Mouse (Mus musculus): ENCODE data around the gene Ptma. TPM values are rescaled to one million over a fixed set of nuclear protein-coding genes. Genes with fewer than 3 reads are reported as not detected.

Gene Ptma
- polyA plus RNA-seq, 1 experiment from 2014 or later: 1,392 TPM

DNA sequence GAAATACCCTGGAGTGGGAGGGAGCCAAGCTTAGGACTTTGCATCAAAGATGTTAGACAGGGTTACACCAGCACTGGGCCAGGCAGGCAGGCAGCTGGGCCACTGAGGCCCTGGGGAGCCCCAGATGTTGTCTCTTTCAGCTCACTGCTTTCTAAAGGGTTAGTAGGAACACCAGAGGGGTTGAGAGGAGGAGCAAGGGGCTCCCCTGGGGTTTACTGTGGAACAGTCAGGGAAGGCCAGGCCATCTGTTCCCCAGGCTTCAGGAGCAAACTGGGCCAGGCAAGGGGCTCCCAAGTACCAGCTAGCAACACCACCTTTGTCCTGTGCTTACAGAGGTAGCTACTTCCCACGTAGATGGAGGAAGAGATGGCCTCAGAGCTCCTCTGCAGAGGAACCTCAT, 27.9 kb upstream of the Ptma start:
- H3K4me2 ChIP-seq: no peak overlapping the region
- no peaks in the 10 kb centered on the region for H3K27me3 ChIP-seq
- H3K4me1 ChIP-seq (replicated peaks): peaks cover 30% of the 10 kb centered on the region
- ATAC-seq (ENCODE audit: low FRiP score, low read depth): no peak
- 0 out of 2 replicates have a peak overlapping the region, but pooled peaks have one; percentile 10 for H3K9ac ChIP-seq
- no peak overlapping the region for H3K4me3 ChIP-seq
- no peaks in the 10 kb centered on the region for H3K9me3 ChIP-seq
- 50% methylated on average over 1 of the region's 1 CpGs for WGBS
- H3K27ac ChIP-seq (replicated peaks): no peak overlapping the region
- no peaks in the 10 kb centered on the region for H3K36me3 ChIP-seq

DNA sequence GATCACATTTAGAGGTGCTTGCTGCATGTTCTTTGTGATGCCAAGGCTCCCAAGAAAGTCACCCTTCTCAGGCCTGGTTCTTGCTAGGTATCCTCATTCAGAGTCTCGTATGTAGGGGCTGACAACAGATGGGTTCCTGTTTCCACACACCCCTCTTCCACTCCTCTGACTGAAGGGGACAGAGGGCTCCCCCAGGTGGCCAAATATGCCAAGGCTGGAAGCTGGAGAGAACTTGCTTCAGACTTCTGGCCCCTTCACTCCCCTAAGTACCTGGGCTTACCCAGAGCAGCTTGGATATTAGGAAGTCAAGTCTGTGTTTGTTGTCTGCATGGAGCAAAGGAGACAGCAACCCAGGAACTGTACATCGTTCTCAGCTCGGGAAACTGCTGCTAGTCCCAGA, 26.6 kb upstream of the Ptma start:
- Histone ChIP-seq H3K4me2 (no peak overlapping the region), H3K4me3 (no peak overlapping the region), H3K9ac (no peak overlapping the region), H3K9me3 (no peaks in the 10 kb centered on the region), H3K36me3 (no peaks in the 10 kb centered on the region), H3K27me3 (no peaks in the 10 kb centered on the region), H3K4me1 (replicated peaks) (peaks cover 40% of the 10 kb centered on the region), H3K27ac (replicated peaks) (no peak overlapping the region)
- no peak for ATAC-seq (ENCODE audit: low FRiP score, low read depth)
- 48% methylated on average over 3 of the region's 3 CpGs for WGBS

DNA sequence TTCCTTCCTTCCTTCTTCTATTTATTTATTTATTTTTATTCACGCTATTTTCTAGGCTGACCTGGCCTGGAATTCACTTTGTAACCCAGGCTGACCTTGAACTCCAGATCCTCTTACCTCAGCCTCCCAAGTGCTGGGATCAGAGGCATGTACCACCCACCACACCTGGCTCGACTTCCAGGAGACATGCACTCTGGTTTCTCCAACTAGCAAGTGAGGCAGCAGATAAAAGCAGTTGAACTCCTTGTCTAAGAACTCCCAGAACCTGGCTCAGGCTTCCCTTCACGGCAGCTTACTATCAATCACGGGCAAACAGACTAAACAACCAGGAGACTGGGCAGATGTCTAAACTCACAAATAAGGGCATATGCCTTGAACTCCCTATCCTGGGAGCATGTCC, 25.8 kb upstream of the Ptma start:
- Histone ChIP-seq H3K27ac (replicated peaks) (no peak overlapping the region; the same call in 1 of the 2 replicates), H3K4me1 (replicated peaks) (peaks cover 47% of the 10 kb centered on the region), H3K4me3 (no peak overlapping the region), H3K36me3 (no peaks in the 10 kb centered on the region), H3K9me3 (no peaks in the 10 kb centered on the region), H3K4me2 (no peak overlapping the region), H3K9ac (no peak overlapping the region), H3K27me3 (no peaks in the 10 kb centered on the region)
- ATAC-seq (ENCODE audit: low FRiP score, low read depth): no peak
- WGBS: 69% methylated on average over 4 of the region's 4 CpGs

DNA sequence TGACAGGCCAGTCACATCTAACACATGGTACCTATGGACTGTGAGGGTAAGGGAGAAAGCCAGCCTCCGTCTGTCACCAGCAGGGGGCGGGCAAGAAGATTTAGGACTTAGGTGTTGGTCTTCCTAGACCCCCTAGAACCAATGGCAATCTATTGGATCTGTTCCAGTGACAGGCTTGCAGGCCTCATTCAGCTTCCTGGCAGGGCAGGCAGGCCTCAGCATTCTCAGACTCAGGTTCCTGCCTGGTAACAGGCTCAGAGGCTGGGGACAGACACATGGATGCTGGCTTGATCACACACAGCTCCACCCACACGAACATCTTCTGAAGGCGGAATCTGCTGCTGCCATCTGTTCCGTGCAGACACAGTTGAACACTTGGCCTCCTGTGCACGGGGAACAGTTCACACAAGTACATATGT, 25.4 kb upstream of the Ptma start:
- Histone ChIP-seq H3K36me3 (no peaks in the 10 kb centered on the region), H3K9ac (no peak overlapping the region), H3K4me2 (no peak overlapping the region), H3K27me3 (no peaks in the 10 kb centered on the region), H3K4me3 (no peak overlapping the region), H3K27ac (replicated peaks) (peak overlapping the region; percentile 76), H3K9me3 (no peaks in the 10 kb centered on the region), H3K4me1 (replicated peaks) (peaks cover 51% of the 10 kb centered on the region)
- no peak for ATAC-seq (ENCODE audit: low FRiP score, low read depth)
- 35% methylated on average over 6 of the region's 6 CpGs for WGBS

DNA sequence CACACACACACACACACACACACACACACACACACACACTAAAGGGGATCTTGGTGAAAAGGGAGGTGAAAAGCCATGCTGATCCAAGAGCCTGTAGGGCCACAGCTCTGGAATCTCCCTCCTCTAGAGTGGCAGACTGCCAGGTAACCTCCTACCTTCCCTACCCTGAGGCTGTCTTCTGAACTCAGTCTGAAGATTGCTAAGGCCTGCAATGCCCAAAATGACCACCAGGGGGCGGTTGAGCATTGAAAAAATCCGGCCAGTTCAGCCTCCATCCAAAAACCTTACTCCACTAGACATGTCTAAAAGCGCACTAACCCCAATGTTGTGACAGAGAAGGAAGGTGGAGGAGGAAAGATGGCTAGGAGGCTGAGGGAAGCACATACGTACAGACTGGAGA, 25.0 kb upstream of the Ptma start:
- Histone ChIP-seq H3K27ac (replicated peaks) (peak overlapping the region; percentile 76), H3K9me3 (no peaks in the 10 kb centered on the region), H3K9ac (peak overlapping the region; percentile 23; the same call in 1 of the 2 replicates), H3K36me3 (no peaks in the 10 kb centered on the region), H3K27me3 (no peaks in the 10 kb centered on the region), H3K4me2 (peak overlapping the region; percentile 31), H3K4me3 (no peak overlapping the region), H3K4me1 (replicated peaks) (peaks cover 55% of the 10 kb centered on the region)
- 2% methylated on average over 4 of the region's 4 CpGs for WGBS
- ATAC-seq (ENCODE audit: low FRiP score, low read depth): 0 out of 2 replicates have a peak, but pooled peaks have one; percentile 1

DNA sequence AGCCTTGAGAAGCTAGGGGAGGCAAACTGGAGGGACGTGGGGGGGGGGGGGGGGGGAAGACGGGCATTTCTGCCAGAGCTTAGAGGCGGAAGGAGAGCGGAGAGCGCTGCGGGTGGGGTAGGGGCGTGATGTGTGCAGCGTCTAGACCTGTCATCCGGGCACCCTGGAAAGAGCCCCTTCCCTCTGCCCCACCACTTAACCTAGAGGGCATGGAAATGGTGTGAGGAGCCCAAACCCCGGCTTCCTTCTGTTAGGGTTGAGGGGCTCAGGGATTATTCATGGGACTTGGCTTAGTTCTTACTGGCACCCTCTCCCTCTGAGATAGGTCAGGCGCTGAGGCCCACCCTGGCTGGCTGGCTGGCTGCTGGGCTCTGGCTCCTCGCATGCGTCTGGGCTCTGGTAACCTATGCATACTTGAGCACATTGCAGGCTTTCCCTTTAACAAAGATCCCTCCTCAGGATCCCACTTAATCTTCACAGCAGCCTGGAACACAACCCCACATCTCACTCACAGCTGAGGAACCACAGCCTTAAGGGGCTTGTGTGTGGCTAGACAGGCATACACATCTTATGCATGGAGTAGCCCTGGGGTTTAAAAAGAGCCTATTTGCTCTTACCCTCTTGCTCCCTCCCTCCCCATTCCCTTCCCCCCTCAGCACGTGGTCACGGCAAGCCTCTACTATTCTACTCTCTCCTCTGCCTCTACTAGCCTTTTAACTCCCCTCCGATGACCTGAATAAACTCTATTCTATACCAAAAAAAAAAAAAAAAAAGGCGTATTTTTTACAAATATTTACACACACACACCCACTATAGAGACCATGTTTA, 24.1 kb upstream of the Ptma start:
- WGBS: 20% methylated on average over 16 of the region's 17 CpGs
- H3K9me3 ChIP-seq: no peaks in the 10 kb centered on the region
- H3K27me3 ChIP-seq: no peaks in the 10 kb centered on the region
- peak overlapping the region; percentile 31; the same call in 1 of the 2 replicates for H3K4me2 ChIP-seq
- peak overlapping the region; percentile 76 for H3K27ac ChIP-seq (replicated peaks)
- peaks cover 58% of the 10 kb centered on the region for H3K4me1 ChIP-seq (replicated peaks)
- ATAC-seq (ENCODE audit: low FRiP score, low read depth): no peak
- 0 out of 2 replicates have a peak overlapping the region, but pooled peaks have one; percentile 14 for H3K9ac ChIP-seq
- no peaks in the 10 kb centered on the region for H3K36me3 ChIP-seq
- no peak overlapping the region for H3K4me3 ChIP-seq

DNA sequence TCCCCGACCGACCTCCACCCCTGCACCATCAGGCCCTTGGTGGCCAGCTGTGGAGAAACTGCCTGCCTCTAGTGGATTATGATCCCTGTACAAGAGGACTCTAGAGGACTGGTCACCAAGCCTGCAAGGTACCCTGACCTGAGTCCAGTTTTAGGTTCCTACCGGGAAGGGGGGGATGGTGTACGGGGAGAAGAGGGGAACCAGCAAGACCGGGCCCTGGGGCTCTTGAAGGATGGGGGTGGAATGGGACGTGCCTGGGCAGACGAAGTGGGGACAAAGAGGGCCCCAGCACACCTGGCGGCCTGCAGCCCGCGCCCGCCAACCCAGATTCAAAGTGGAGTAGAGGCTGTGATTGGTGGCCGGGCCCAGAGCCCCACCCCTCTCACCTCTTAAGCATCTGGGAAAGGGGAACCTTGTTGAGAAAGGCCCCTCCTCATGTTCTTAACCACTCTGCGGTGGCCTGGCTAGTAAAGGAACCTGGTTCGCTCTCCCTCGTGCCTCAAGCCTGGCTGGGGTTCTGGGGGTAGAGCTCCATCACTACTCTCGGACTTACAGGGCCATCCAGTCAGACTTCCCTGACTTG, 23.3 kb upstream of the Ptma start:
- no peak for ATAC-seq (ENCODE audit: low FRiP score, low read depth)
- peak overlapping the region; percentile 69 for H3K9ac ChIP-seq
- peak overlapping the region; percentile 81 for H3K4me2 ChIP-seq
- 16% methylated on average over 16 of the region's 16 CpGs for WGBS
- H3K27ac ChIP-seq (replicated peaks): peak overlapping the region; percentile 95
- H3K36me3 ChIP-seq: no peaks in the 10 kb centered on the region
- no peaks in the 10 kb centered on the region for H3K27me3 ChIP-seq
- H3K9me3 ChIP-seq: no peaks in the 10 kb centered on the region
- H3K4me3 ChIP-seq: peak overlapping the region; percentile 50
- peaks cover 58% of the 10 kb centered on the region for H3K4me1 ChIP-seq (replicated peaks)

DNA sequence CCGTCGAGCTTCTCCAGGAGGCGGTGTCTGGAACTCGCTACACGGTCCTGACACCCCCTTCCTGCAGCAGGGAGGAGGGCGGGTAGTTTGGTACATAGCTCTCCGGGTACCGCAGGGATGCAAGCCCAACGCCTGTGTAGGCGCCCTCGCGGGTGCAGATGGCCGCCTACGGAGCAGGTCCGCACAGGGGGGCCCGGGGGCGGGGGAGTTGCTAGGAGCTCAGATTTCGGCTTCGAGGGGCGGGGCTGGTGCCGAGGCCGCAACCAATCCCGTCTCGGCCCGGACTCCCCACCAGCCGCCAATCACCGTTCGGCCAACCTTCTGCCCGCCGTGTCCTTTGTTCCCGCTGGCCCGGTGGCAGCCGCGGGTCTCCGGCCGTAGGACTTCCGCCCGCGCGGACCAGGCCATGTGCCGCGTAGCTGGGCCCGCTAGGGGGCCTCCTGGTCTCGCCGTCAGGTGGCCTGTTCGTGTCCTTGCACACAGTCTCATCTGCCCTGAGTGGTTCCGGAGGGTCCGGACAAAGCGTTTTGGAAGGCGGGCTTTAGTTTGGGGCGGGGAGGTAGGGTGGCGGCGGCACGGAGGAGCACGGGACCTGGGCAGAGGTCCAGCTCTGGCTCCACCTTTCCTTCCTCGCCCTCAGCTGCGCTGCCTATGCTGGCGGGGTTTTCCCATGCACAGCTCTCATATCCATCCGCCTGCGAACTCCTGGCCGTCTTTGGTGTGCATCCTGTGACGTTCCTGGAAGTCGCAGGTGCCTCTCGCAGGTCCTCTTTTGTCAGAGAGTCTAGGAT, 22.4 kb upstream of the Ptma start:
- under 1% methylated on average over 63 of the region's 64 CpGs for WGBS
- peak overlapping the region; percentile 50 for H3K4me3 ChIP-seq
- H3K4me1 ChIP-seq (replicated peaks): peaks cover 54% of the 10 kb centered on the region
- H3K27ac ChIP-seq (replicated peaks): peak overlapping the region; percentile 95
- H3K9ac ChIP-seq: peak overlapping the region; percentile 69
- H3K4me2 ChIP-seq: peak overlapping the region; percentile 81
- H3K36me3 ChIP-seq: no peaks in the 10 kb centered on the region
- peak; percentile 92 for ATAC-seq (ENCODE audit: low FRiP score, low read depth)
- no peaks in the 10 kb centered on the region for H3K9me3 ChIP-seq
- no peaks in the 10 kb centered on the region for H3K27me3 ChIP-seq

DNA sequence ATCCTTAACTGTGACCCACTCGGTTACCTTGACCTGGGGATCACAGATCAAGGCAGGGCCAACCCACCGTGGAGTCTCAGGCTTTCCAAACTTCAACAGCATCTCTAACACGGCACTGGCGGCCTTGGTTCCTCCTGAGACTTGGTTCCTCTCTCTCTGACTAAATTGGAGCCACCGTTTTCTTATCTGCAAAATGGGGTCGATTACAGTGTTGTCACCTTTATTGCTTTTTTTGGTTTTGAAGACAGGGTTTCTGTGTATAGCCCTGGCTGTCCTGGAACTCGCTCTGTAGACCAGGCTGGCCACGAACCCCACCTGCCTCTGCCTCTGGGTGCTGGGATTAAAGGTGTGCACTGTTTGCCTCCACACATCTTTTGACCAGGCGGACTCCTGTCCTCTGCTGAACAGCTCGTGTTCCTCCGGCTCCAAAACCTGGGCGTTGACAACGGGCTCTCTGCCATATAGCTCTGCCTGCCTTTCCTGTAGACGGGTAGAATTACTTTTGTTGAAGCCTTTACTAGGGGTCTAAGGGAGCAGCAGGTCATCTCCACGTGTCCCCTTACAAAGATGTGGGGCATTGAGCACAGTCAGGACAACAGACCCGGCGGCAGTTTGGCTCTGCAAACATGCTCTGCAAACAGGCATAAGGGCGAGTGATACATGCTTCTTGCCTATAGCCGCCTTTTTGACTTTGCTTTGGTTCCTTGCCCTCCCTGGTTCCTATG, 21.7 kb upstream of the Ptma start:
- Histone ChIP-seq H3K4me1 (replicated peaks) (peaks cover 60% of the 10 kb centered on the region), H3K4me2 (peak overlapping the region; percentile 81), H3K4me3 (peak overlapping the region; percentile 50), H3K36me3 (no peaks in the 10 kb centered on the region), H3K27ac (replicated peaks) (peak overlapping the region; percentile 95), H3K9ac (peak overlapping the region; percentile 69), H3K9me3 (no peaks in the 10 kb centered on the region), H3K27me3 (no peaks in the 10 kb centered on the region)
- 15% methylated on average over 19 of the region's 19 CpGs for WGBS
- no peak for ATAC-seq (ENCODE audit: low FRiP score, low read depth)

DNA sequence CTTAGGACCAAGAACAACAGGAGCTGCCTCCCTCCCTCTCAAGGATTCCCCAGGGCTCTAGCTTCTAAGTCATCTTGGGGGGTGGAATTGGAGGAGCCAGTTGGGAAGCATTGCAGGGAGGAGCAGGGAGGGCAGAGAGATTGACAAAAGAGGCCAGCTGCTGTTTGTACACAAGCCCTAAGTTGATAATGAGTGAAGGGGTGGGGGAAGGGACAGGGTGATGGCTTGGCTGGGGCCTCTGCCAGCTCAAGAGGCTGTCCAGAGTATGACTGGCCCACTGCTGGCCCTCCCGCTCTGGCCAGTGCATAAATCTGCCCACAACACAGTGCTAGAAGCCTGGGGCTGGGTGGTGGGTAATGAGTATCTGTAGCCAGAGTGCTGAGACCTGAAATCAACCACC, 21.1 kb upstream of the Ptma start:
- H3K9ac ChIP-seq: 0 out of 2 replicates have a peak overlapping the region, but pooled peaks have one; percentile 69
- H3K36me3 ChIP-seq: no peaks in the 10 kb centered on the region
- H3K27me3 ChIP-seq: no peaks in the 10 kb centered on the region
- no peak for ATAC-seq (ENCODE audit: low FRiP score, low read depth)
- peaks cover 60% of the 10 kb centered on the region for H3K4me1 ChIP-seq (replicated peaks)
- peak overlapping the region; percentile 81 for H3K4me2 ChIP-seq
- H3K9me3 ChIP-seq: no peaks in the 10 kb centered on the region
- 27% methylated on average over 1 of the region's 1 CpGs for WGBS
- no peak overlapping the region for H3K4me3 ChIP-seq
- peak overlapping the region; percentile 95 for H3K27ac ChIP-seq (replicated peaks)

DNA sequence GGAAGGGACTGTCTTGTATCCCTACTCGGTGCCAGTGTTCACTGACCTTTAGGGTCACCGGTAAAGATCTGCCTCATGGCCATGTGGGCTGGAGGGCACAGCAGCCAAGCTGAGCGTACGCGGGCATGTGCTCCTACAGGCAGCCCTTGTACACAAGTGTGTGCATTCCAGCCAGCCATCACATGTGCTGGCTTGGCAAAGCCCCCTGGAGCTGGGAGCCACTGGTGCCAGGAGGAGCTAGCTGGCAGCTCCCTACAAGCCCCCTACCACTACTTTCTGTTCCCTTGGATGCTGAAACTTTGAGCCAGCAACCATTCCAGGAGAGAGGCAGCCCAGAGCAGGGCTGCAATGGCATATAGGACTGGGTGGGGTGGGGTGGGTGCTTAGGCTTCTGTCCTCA, 20.1 kb upstream of the Ptma start:
- no peaks in the 10 kb centered on the region for H3K36me3 ChIP-seq
- H3K27me3 ChIP-seq: no peaks in the 10 kb centered on the region
- peaks cover 62% of the 10 kb centered on the region for H3K4me1 ChIP-seq (replicated peaks)
- no peak overlapping the region for H3K9ac ChIP-seq
- H3K4me2 ChIP-seq: no peak overlapping the region
- ATAC-seq (ENCODE audit: low FRiP score, low read depth): no peak
- H3K27ac ChIP-seq (replicated peaks): 0 out of 2 replicates have a peak overlapping the region, but pooled peaks have one; percentile 6
- H3K4me3 ChIP-seq: no peak overlapping the region
- H3K9me3 ChIP-seq: no peaks in the 10 kb centered on the region
- WGBS: 56% methylated on average over 5 of the region's 5 CpGs

All from hindbrain, embryonic 15.5 days (tissue).